Mouse (Mus musculus): ENCODE measurements at regions not wholly inside any gene's neighbourhood (a gene's known extent, or its start where the extent isn't known, plus 50 kb on each side); places are given as distances from the start of the nearest gene placed in this dataset.
"Not testable (repeated sequence)": the region's sequence is repeated elsewhere in the genome, so short reads cannot be mapped to it uniquely, and the experiment has no call there.

DNA sequence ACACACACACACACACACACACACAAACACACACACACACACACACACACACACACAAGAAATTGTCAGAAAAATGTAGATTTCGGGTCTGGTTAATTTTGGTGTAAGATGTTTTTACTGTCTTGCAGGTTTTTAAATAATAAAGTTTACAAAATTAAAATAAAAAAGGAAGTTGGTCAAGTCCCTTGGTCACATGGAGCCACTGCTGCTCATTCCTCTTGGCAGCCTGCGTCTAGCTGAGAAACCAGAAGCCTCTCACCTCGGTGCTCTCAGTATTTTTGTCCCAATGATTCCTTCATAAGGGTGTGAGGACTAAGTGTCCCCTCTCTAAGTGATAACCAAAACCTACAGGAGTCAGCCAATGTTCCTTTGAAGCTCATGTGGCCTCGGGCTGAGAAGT, 76.8 kb upstream of the Smg1 start:
- intact Hi-C loops (cut with DNase I), result no loop called here
- H3K4me3 ChIP-seq, result no peak overlapping the region
- H3K27ac ChIP-seq, result no peak overlapping the region
- no peak for DNase-seq
- TF ChIP-seq CTCF (IDR thresholded peaks at IDR 0.05), result no peak

DNA sequence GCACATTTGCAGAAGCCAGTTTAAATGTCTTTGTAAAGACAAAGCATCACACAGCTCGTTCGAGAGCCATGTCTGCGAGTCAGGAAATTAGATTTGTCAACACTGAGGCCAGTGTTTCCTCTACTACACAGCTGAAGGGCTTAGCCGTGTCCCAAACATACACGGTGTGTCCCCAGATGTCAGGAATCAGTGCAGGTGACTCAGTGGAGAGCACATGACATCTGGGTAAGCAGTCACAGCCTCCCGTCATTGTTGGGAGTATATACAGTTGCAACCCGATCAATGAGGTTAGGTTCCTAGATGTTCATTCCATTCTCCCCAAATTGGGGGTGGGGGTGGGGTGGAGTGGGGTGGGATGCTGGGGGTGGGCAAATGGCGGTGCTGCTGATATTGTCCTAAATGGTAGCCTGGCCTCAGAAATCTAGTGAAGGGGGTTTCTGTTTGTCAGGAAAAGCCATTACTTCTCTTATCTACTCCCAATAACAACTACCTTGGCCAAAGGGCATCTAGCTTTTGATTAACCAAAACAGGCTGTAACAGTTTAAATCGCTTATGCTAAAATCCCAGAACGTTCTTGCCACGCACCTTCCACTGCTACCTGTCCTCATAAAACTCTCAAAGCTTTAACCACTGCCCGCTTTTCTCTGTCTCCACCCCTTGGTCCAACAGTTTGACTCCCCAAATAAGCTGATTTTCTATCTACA, 75.1 kb upstream of the Smg1 start:
- intact Hi-C loops (cut with DNase I), result loop anchor here (5.0 kb wide), 1 partner anchor 189 kb away; no protein-coding TSS in a partner anchor
- DNase-seq, result no peak

DNA sequence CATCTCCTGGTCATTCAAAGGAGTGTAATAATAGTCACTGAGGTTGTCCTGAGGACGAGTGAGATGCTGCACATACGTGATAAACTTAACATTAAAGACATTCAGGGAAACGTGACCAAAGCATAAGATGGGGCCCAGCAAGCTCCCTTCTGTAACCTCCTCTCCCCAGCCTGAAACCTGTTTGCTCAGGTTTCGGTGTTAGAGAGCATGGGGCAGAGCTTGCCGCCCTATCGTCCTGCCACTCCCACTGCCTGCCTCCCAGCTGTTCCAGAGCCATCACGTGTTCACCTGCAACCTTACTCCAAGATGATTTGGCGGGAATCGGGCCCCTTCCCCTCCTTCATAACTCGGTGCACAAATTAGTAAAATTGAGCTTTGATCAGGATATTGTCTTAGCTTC, 71.4 kb upstream of the Smg1 start:
- not testable (repeated sequence) for DNase-seq, H3K27ac ChIP-seq, H3K4me3 ChIP-seq
- intact Hi-C loops (cut with DNase I), result loop anchor here (5.0 kb wide), 1 partner anchor 192 kb away; no protein-coding TSS in a partner anchor

More for the DNA sequence above, 75.1 kb upstream of the Smg1 start:
- H3K4me3 ChIP-seq, result no peak overlapping the region
- no peak for TF ChIP-seq CTCF (IDR thresholded peaks at IDR 0.05)
- H3K27ac ChIP-seq, result no peak overlapping the region

DNA sequence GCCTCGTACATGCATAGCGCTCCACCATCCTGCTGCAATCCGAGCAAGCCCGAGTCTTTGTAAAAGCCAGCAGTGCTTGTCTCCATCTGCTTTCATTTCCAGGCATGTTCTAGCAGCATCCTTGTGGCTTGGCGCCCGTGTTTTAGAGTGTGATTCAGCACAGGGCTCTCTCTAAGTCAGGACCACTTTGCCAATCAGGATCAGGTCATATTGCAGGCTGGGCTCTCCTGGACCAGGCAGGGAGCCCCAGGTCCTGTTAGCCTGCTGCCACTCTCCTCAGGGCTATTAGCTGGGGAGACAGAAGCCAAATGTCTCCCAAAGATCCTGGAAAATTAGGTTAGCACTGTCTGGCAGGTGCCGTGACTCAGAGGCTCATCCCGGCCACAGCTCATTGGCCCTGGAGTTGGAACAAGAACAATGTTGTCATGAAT, 70.8 kb upstream of the Smg1 start:
- H3K4me3 ChIP-seq, result no peak overlapping the region
- intact Hi-C loops (cut with DNase I), result no loop called here

DNA sequence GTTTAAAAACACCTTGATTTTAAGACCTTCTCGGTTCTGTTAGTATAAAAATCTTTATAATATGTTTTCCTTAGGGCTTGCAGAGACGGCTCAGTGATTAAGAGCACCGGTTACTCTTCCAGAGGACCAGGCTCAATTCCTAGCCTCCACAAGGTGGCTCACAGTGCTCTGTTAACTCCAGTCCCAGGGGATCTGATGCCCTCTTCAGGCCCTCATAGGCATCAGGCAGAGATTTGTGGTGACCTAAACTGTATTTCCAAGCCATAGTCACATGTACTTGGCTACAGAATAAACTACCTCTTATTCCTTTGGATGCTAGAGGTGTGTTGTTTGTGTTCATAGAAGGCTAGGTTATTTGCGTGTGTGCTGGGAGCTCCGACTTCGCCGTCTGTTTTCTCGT, 70.3 kb upstream of the Smg1 start:
- peak; percentile 52 for TF ChIP-seq CTCF (IDR thresholded peaks at IDR 0.05)
- intact Hi-C loops (cut with DNase I), result no loop called here
- peak; percentile 24 for DNase-seq
- Histone ChIP-seq H3K4me3 (no peak overlapping the region), H3K27ac (no peak overlapping the region)

More for the DNA sequence above, 70.8 kb upstream of the Smg1 start:
- TF ChIP-seq CTCF (IDR thresholded peaks at IDR 0.05), result no peak
- H3K27ac ChIP-seq, result no peak overlapping the region
- DNase-seq, result no peak

DNA sequence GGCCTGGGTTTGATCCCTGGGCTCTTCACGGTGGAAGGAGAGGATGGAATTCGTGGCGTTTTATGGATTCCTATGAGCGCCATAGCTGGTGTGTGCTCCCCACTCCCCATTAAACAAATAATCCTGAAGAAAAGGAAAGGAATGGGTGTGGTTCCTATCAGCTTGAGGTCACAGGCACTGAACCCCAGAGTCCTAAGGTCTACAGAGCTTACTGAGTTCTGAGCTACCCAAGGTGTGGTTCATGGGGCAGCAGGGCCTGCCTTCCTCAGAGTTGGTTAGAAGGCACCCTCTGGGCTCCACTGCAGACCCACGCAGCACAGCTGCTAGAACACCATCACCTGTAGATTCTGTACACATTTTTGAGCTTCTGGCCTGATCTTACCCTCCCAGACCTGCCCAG, 66.3 kb upstream of the Smg1 start:
- TF ChIP-seq CTCF (IDR thresholded peaks at IDR 0.05), result no peak
- intact Hi-C loops (cut with DNase I), result loop anchor here (10.0 kb wide), 1 partner anchor 375 kb away; no protein-coding TSS in a partner anchor
- H3K27ac ChIP-seq, result no peak overlapping the region
- DNase-seq, result no peak
- H3K4me3 ChIP-seq, result no peak overlapping the region

DNA sequence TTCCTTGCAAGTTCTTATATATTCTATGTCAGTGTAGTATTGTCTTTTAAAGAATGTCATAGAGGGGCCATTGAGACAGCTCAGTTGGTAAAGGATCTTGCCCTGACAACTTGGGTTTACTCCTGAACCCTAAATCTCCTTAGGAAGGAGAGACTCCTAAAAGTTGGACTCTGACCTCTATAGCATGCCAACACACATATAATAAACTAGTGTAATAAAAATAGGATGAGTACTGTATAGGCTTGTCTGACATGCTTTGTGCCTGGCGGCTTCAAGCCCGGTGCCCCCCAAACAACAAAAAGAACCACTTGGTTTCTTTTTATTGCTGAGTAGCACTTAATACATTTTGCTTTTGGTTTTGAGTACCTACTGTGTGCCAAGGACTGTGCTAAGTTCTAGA, 65.4 kb upstream of the Smg1 start:
- H3K4me3 ChIP-seq, result no peak overlapping the region
- H3K27ac ChIP-seq, result no peak overlapping the region
- intact Hi-C loops (cut with DNase I), result loop anchor here (10.0 kb wide), 1 partner anchor 376 kb away; no protein-coding TSS in a partner anchor
- no peak for TF ChIP-seq CTCF (IDR thresholded peaks at IDR 0.05)
- DNase-seq, result no peak

DNA sequence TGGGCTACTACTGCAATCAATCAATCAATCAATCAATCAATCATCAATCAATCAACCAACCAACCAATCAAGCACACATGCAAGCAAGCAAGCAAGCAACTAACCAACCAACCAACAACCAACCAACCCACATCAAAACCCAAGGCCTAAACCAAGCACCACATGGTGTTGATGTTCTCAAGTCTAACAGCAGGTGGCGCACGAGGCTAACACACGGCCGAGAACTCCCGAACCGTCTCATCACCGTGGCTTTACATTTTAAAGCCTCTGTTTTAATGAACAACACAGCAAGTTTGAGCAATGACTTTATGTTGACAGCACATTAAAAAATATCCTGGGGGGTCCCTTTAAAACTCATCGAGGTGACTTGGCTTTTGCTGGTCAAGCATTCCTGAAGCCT, 61.3 kb upstream of the Smg1 start:
- no peak overlapping the region for H3K27ac ChIP-seq
- no peak overlapping the region for H3K4me3 ChIP-seq
- DNase-seq, result peak; percentile 83
- TF ChIP-seq CTCF (IDR thresholded peaks at IDR 0.05), result peak; percentile 79
- intact Hi-C loops (cut with DNase I), result loop anchor here (1.0 to 10.0 kb wide), 4 partner anchors 104 to 380 kb away; partner anchors contain the start of gene Syt17

DNA sequence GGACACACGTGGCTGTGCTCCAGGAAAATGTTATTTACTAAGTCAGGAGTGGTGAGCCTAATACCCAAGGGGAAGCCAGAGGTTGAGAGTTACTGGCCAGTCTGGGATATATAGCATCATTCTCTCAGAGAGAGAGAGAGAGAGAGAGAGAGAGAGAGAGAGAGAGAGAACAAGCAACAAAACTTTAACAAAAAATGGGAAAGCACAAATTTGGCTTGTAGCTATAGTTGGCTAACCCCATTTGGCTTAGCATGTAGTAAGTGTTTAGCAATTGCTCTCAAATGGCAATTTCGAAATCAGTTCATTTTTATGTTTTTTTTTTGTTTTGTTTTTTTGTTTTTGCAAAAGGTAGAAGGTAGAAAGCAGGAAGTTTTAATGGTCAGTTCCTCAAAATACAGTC, 60.9 kb upstream of the Smg1 start:
- H3K27ac ChIP-seq, result peak overlapping the region; percentile 38; the same call in 1 of the 2 replicates
- H3K4me3 ChIP-seq, result no peak overlapping the region
- intact Hi-C loops (cut with DNase I), result loop anchor here (1.0 to 10.0 kb wide), 3 partner anchors 144 to 380 kb away; partner anchors contain the start of gene Syt17
- no peak for DNase-seq
- no peak for TF ChIP-seq CTCF (IDR thresholded peaks at IDR 0.05)

DNA sequence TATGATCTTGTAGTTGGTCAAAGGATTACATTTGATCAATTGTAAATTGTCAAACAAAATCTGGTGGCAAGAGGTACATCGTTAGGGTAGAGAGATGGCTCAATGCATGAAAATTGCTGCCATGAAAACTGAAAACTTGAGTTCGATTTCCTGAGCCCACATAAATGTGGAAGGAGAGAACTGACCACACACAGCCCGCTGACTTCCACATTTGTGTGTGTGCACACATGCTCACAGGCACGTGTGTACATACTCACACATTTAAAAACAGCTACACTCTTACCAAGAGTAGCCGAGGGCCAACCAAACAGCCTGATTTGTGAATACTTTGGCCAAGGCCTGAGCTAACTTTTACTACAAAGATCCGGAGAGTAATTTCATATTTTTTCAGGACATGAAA, 60.5 kb upstream of the Smg1 start:
- intact Hi-C loops (cut with DNase I), result loop anchor here (1.0 to 10.0 kb wide), 3 partner anchors 145 to 381 kb away; partner anchors contain the start of gene Syt17
- Histone ChIP-seq H3K27ac (peak overlapping the region; percentile 38; the same call in 1 of the 2 replicates), H3K4me3 (no peak overlapping the region)
- TF ChIP-seq CTCF (IDR thresholded peaks at IDR 0.05), result no peak
- DNase-seq, result peak; percentile 22

DNA sequence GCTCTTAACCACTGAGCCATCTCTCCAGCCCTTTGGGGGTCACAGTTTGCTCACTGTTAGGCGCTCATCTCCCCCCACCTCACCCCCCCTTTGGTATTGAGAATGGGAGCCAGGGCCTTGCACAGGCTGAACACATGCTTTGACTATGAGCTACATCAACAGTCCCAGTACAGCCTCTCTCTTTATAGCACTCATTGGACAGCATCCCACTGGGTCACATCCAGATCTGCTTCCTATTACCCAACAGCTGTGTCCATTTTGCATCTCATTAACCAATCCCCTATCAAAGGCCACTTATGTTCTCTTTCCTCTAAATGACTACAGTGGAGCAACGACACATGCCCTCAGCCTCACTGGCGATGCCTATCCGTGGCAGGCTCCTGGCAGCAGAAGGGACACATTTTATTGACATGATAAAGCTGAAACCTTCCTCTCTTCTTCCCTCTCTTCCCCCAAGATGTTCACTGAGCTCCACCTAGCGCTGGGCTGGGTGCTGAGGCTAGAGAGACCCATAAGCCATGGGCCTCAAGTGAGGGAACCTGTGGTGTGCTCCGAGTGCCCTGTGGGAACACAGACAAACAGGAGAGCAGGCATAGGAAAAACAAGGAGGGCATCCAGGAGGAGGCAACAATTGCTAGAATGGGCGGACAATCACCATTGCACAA, 57.3 kb upstream of the Smg1 start:
- intact Hi-C loops (cut with DNase I), result loop anchor here (10.0 kb wide), 1 partner anchor 384 kb away; no protein-coding TSS in a partner anchor
- Histone ChIP-seq H3K4me3 (no peak overlapping the region), H3K27ac (no peak overlapping the region; the same call in 1 of the 2 replicates)
- peak; percentile 4; the same call in 1 of the 2 replicates for TF ChIP-seq CTCF (IDR thresholded peaks at IDR 0.05)
- DNase-seq, result peak; percentile 68

DNA sequence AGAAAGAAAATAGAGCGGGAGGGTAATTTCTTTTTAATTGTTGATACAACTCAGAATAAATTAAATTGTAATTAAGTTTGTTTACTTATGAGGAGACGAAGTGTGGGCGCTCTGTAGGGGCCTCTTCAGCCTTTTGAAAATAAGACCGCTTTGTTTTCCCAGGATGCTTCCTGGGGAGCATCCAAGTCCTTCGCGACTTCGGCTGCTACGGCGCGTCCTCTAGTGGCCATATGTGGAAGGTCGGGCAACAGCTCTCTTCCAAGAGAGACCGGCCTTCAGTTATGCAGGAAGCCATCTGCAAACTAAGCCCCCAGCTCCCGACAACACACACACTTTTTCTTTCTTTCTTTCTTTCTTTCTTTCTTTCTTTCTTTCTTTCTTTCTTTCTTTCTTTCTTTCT, 54.1 kb upstream of the Smg1 start:
- Histone ChIP-seq H3K27ac (0 out of 2 replicates have a peak overlapping the region, but pooled peaks have one; percentile 0), H3K4me3 (peak overlapping the region; percentile 28)
- TF ChIP-seq CTCF (IDR thresholded peaks at IDR 0.05), result peak; percentile 97
- intact Hi-C loops (cut with DNase I), result loop anchor here (5.0 to 10.0 kb wide), 3 partner anchors 55 to 163 kb away; partner anchors contain the start of gene Smg1
- peak; percentile 89 for DNase-seq

Measured in gastrocnemius, adult 2 months (tissue).